Mouse (Mus musculus) stomach, embryonic 15.5 days (tissue): ENCODE measurements around the gene Pax8. TPM values are rescaled to one million over a fixed set of nuclear protein-coding genes. Genes with fewer than 3 reads are reported as not detected.

ENCODE experiments used
- ATAC-seq: fragments of 200-750 bp; cut with Nextera tagmentation; 2 replicates; pipeline ENCODE4 v1.8.0; 2017; ENCODE audit warnings: low read depth, moderate number of reproducible peaks, moderate TSS enrichment; ENCODE audit not compliant: insufficient read depth, low FRiP score
- H3K27ac ChIP-seq: fragments of 300-500 bp; sonication (generic); 2 replicates; pipeline ENCODE4 v1.5.1; 2015; ENCODE audit warnings: mild to moderate bottlenecking, inconsistent platforms
- H3K27me3 ChIP-seq: fragments of 300-500 bp; sonication (generic); replicated peaks from 2 replicates; pipeline ENCODE4 v1.6.1; 2015; ENCODE audit warnings: inconsistent platforms
- H3K36me3 ChIP-seq: fragments of 300-500 bp; sonication (generic); 2 replicates; pipeline ENCODE4 v1.6.1; 2015; ENCODE audit warnings: inconsistent platforms
- H3K4me1 ChIP-seq: fragments of 300-500 bp; sonication (generic); 2 replicates; pipeline ENCODE4 v1.6.1; 2015; ENCODE audit warnings: inconsistent platforms
- H3K4me2 ChIP-seq: fragments of 300-500 bp; sonication (generic); 2 replicates; pipeline ENCODE4 v1.6.1; 2015; ENCODE audit warnings: mild to moderate bottlenecking, inconsistent platforms
- H3K4me3 ChIP-seq: fragments of 300-500 bp; sonication (generic); replicated peaks from 2 replicates; pipeline ENCODE4 v1.5.1; 2015; ENCODE audit warnings: inconsistent platforms
- H3K9ac ChIP-seq: fragments of 300-500 bp; sonication (generic); 2 replicates; pipeline ENCODE4 v1.6.1; 2015; ENCODE audit warnings: inconsistent platforms
- H3K9me3 ChIP-seq: fragments of 300-500 bp; sonication (generic); 2 replicates; pipeline ENCODE4 v1.6.1; 2016; ENCODE audit warnings: inconsistent platforms
- whole genome bisulfite sequencing: fragments of 180-500 bp; shearing (Covaris S2); methylation state at CpG from one replicate; pipeline ENCODE4 v1.1.7; 2015; 5-methylcytosine and 5-hydroxymethylcytosine counted together
- polyA plus RNA-seq: library from polyadenylated mRNA; unstranded; fragments of >200 nt; fragmentation: Nextera tagmentation; extraction: Ambion mirVana; gene quantifications from 2 replicates; pipeline ENCODE4 v1.2.1, GENCODE M21; 2015

The Pax8 gene
- polyA plus RNA-seq, 1 experiment from 2014 or later, result 0.60 TPM

GRCm38 (mm10) chr2:24434670-24435069 is 40.7 kb downstream of the Pax8 start:
- Histone ChIP-seq H3K9ac (no peak overlapping the region), H3K27me3 (no peaks in the 10 kb centered on the region), H3K4me2 (no peak overlapping the region), H3K4me3 (no peak overlapping the region), H3K36me3 (no peaks in the 10 kb centered on the region), H3K27ac (no peak overlapping the region), H3K9me3 (no peaks in the 10 kb centered on the region), H3K4me1 (no peaks in the 10 kb centered on the region)
- 73% methylated on average over 2 of the region's 2 CpGs for WGBS
- ATAC-seq, result no peak

- 72% methylated on average over 4 of the region's 4 CpGs for WGBS
- Histone ChIP-seq H3K9me3 (no peaks in the 10 kb centered on the region), H3K9ac (no peak overlapping the region), H3K4me1 (no peaks in the 10 kb centered on the region), H3K27ac (no peak overlapping the region), H3K27me3 (no peaks in the 10 kb centered on the region), H3K4me2 (no peak overlapping the region), H3K36me3 (no peaks in the 10 kb centered on the region), H3K4me3 (no peak overlapping the region)
- no peak for ATAC-seq
Measured at GRCm38 (mm10) chr2:24429806-24430205, 45.6 kb downstream of the Pax8 start.

GRCm38 (mm10) chr2:24427866-24428675 is 47.3 kb downstream of the Pax8 start:
- peak; percentile 47; the same call in 1 of the 2 replicates for ATAC-seq

GRCm38 (mm10) chr2:24425630-24426029 is 49.8 kb downstream of the Pax8 start:
- ATAC-seq, result no peak
- Histone ChIP-seq H3K4me1 (no peaks in the 10 kb centered on the region), H3K36me3 (no peaks in the 10 kb centered on the region), H3K4me3 (no peak overlapping the region), H3K9ac (no peak overlapping the region), H3K27ac (no peak overlapping the region), H3K4me2 (no peak overlapping the region), H3K27me3 (no peaks in the 10 kb centered on the region), H3K9me3 (no peaks in the 10 kb centered on the region)
- WGBS, result 78% methylated on average over 2 of the region's 2 CpGs

More at GRCm38 (mm10) chr2:24427866-24428675, 47.3 kb downstream of the Pax8 start:
- Histone ChIP-seq H3K4me2 (no peak overlapping the region), H3K9ac (no peak overlapping the region), H3K4me1 (no peaks in the 10 kb centered on the region), H3K4me3 (no peak overlapping the region), H3K27ac (no peak overlapping the region), H3K9me3 (no peaks in the 10 kb centered on the region), H3K27me3 (no peaks in the 10 kb centered on the region), H3K36me3 (no peaks in the 10 kb centered on the region)
- WGBS, result 51% methylated on average over 12 of the region's 12 CpGs

- Histone ChIP-seq H3K4me3 (no peak overlapping the region), H3K27ac (no peak overlapping the region), H3K4me2 (no peak overlapping the region), H3K9ac (no peak overlapping the region), H3K9me3 (no peaks in the 10 kb centered on the region), H3K36me3 (no peaks in the 10 kb centered on the region), H3K27me3 (no peaks in the 10 kb centered on the region), H3K4me1 (no peaks in the 10 kb centered on the region)
- ATAC-seq, result no peak; the same call in 1 of the 2 replicates
- WGBS, result 74% methylated on average over 3 of the region's 3 CpGs
Measured at GRCm38 (mm10) chr2:24422815-24423214, 52.6 kb downstream of the Pax8 start.

- H3K9me3 ChIP-seq, result no peaks in the 10 kb centered on the region
- no peaks in the 10 kb centered on the region for H3K36me3 ChIP-seq
- H3K27ac ChIP-seq, result no peak overlapping the region
- no peak overlapping the region for H3K4me3 ChIP-seq
- H3K4me1 ChIP-seq, result peaks cover 8% of the 10 kb centered on the region; the same call in 1 of the 2 replicates
- WGBS, result 80% methylated on average over 6 of the region's 6 CpGs
- no peak for ATAC-seq
- H3K27me3 ChIP-seq, result no peaks in the 10 kb centered on the region
- no peak overlapping the region for H3K9ac ChIP-seq
- no peak overlapping the region for H3K4me2 ChIP-seq
Measured at GRCm38 (mm10) chr2:24421211-24421863, 54.1 kb downstream of the Pax8 start.

- no peak for ATAC-seq
- Histone ChIP-seq H3K27me3 (no peaks in the 10 kb centered on the region), H3K4me1 (peaks cover 17% of the 10 kb centered on the region; the same call in 1 of the 2 replicates), H3K36me3 (no peaks in the 10 kb centered on the region), H3K27ac (no peak overlapping the region), H3K4me3 (no peak overlapping the region), H3K9me3 (no peaks in the 10 kb centered on the region), H3K9ac (no peak overlapping the region), H3K4me2 (no peak overlapping the region)
- WGBS, result 82% methylated on average over 4 of the region's 4 CpGs
Measured at GRCm38 (mm10) chr2:24417564-24417963, 57.8 kb downstream of the Pax8 start.

- H3K27ac ChIP-seq, result 0 out of 2 replicates have a peak overlapping the region, but pooled peaks have one; percentile 26
- WGBS, result 14% methylated on average over 2 of the region's 2 CpGs
- no peaks in the 10 kb centered on the region for H3K27me3 ChIP-seq
- 0 out of 2 replicates have a peak, but pooled peaks have one; percentile 18 for ATAC-seq
- no peak overlapping the region for H3K4me2 ChIP-seq
- H3K9ac ChIP-seq, result no peak overlapping the region
- no peaks in the 10 kb centered on the region for H3K36me3 ChIP-seq
- H3K9me3 ChIP-seq, result no peaks in the 10 kb centered on the region
- peaks cover 17% of the 10 kb centered on the region; the same call in 1 of the 2 replicates for H3K4me1 ChIP-seq
- H3K4me3 ChIP-seq, result no peak overlapping the region
Measured at GRCm38 (mm10) chr2:24417106-24417505, 58.3 kb downstream of the Pax8 start.

- no peaks in the 10 kb centered on the region for H3K9me3 ChIP-seq
- 0 out of 2 replicates have a peak, but pooled peaks have one; percentile 44 for ATAC-seq
- H3K4me1 ChIP-seq, result peaks cover 17% of the 10 kb centered on the region; the same call in 1 of the 2 replicates
- H3K27ac ChIP-seq, result 0 out of 2 replicates have a peak overlapping the region, but pooled peaks have one; percentile 26
- WGBS, result 19% methylated on average over 9 of the region's 9 CpGs
- H3K36me3 ChIP-seq, result no peaks in the 10 kb centered on the region
- H3K4me2 ChIP-seq, result 0 out of 2 replicates have a peak overlapping the region, but pooled peaks have one; percentile 8
- no peak overlapping the region for H3K9ac ChIP-seq
- H3K4me3 ChIP-seq, result no peak overlapping the region
- no peaks in the 10 kb centered on the region for H3K27me3 ChIP-seq
Measured at GRCm38 (mm10) chr2:24416668-24417067, 58.7 kb downstream of the Pax8 start.

GRCm38 (mm10) chr2:24413677-24414076 is 61.7 kb downstream of the Pax8 start:
- no peak overlapping the region for H3K4me3 ChIP-seq
- H3K36me3 ChIP-seq, result no peaks in the 10 kb centered on the region
- H3K27ac ChIP-seq, result no peak overlapping the region
- no peak overlapping the region for H3K9ac ChIP-seq
- H3K4me1 ChIP-seq, result peaks cover 17% of the 10 kb centered on the region; the same call in 1 of the 2 replicates
- no peak for ATAC-seq
- H3K27me3 ChIP-seq, result no peaks in the 10 kb centered on the region
- H3K4me2 ChIP-seq, result no peak overlapping the region
- H3K9me3 ChIP-seq, result no peaks in the 10 kb centered on the region
- WGBS, result 82% methylated on average over 4 of the region's 4 CpGs

GRCm38 (mm10) chr2:24413172-24413571 is 62.2 kb downstream of the Pax8 start:
- Histone ChIP-seq H3K9me3 (no peaks in the 10 kb centered on the region), H3K4me3 (no peak overlapping the region), H3K4me1 (peaks cover 17% of the 10 kb centered on the region; the same call in 1 of the 2 replicates), H3K36me3 (no peaks in the 10 kb centered on the region), H3K27ac (no peak overlapping the region), H3K9ac (no peak overlapping the region), H3K4me2 (no peak overlapping the region), H3K27me3 (no peaks in the 10 kb centered on the region)
- no peak for ATAC-seq
- WGBS, result 40% methylated on average over 3 of the region's 3 CpGs

GRCm38 (mm10) chr2:24409166-24409565 is 66.2 kb downstream of the Pax8 start:
- no peaks in the 10 kb centered on the region for H3K36me3 ChIP-seq
- no peak overlapping the region for H3K4me3 ChIP-seq
- peaks cover 9% of the 10 kb centered on the region for H3K4me1 ChIP-seq
- H3K4me2 ChIP-seq, result no peak overlapping the region
- WGBS, result 0% methylated on average over 2 of the region's 2 CpGs
- H3K27ac ChIP-seq, result no peak overlapping the region
- H3K9me3 ChIP-seq, result no peaks in the 10 kb centered on the region
- no peaks in the 10 kb centered on the region for H3K27me3 ChIP-seq
- ATAC-seq, result no peak; the same call in 1 of the 2 replicates
- H3K9ac ChIP-seq, result no peak overlapping the region
